Mouse (Mus musculus) liver, postnatal 0 days (tissue): ENCODE results near the gene Ncf2. TPM values are rescaled to one million over a fixed set of nuclear protein-coding genes. Genes with fewer than 3 reads are reported as not detected.

ENCODE experiments used
- ATAC-seq: fragments of 200-750 bp; cut with Nextera tagmentation; 2 replicates; pipeline ENCODE4 v1.8.0; 2017; ENCODE audit warnings: mild to moderate bottlenecking, moderate library complexity
- DNase-seq: peaks from one replicate; pipeline ENCODE4 v3.0.0-alpha.2; 2016
- H3K27ac ChIP-seq: fragments of 300-500 bp; sonication (generic); 2 replicates; pipeline ENCODE4 v1.5.1; 2014; ENCODE audit warnings: antibody characterized with exemption, moderate library complexity, mild to moderate bottlenecking, low read depth
- H3K27me3 ChIP-seq: fragments of 300-500 bp; sonication (generic); 2 replicates; pipeline ENCODE4 v1.6.1; 2014; ENCODE audit warnings: low read length, control low read depth, mixed read lengths; ENCODE audit not compliant: insufficient read depth
- H3K36me3 ChIP-seq: fragments of 300-500 bp; sonication (generic); replicated peaks from 2 replicates; pipeline ENCODE4 v1.6.1; 2014; ENCODE audit warnings: mild to moderate bottlenecking, control low read depth, low read length, moderate library complexity, mixed read lengths; ENCODE audit not compliant: insufficient read depth
- H3K4me1 ChIP-seq: fragments of 300-500 bp; sonication (generic); 2 replicates; pipeline ENCODE4 v1.6.1; 2014; ENCODE audit warnings: antibody characterized with exemption, mild to moderate bottlenecking, control low read depth; ENCODE audit not compliant: insufficient read depth
- H3K4me2 ChIP-seq: fragments of 300-500 bp; sonication (generic); 2 replicates; pipeline ENCODE4 v1.6.1; 2014; ENCODE audit warnings: low read depth, mild to moderate bottlenecking, low read length, moderate library complexity, mixed read lengths
- H3K4me3 ChIP-seq: fragments of 300-500 bp; sonication (generic); 2 replicates; pipeline ENCODE4 v1.5.1; 2014; ENCODE audit warnings: low read depth, low read length
- H3K9ac ChIP-seq: fragments of 300-500 bp; sonication (generic); replicated peaks from 2 replicates; pipeline ENCODE4 v1.6.1; 2014; ENCODE audit warnings: mild to moderate bottlenecking, moderate library complexity
- H3K9me3 ChIP-seq: fragments of 300-500 bp; sonication (generic); 2 replicates; pipeline ENCODE4 v1.6.1; 2016; ENCODE audit warnings: mild to moderate bottlenecking, control low read depth, low read length, mixed read lengths
- CTCF ChIP-seq: sonication (generic); IDR thresholded peaks from 2 replicates; pipeline ENCODE4 v1.5.1; 2016; ENCODE audit warnings: antibody characterized with exemption, low read depth
- EP300 ChIP-seq: IDR thresholded peaks from 2 replicates; pipeline ENCODE4 v1.6.1; 2016; ENCODE audit warnings: antibody characterized with exemption, low read depth, mild to moderate bottlenecking
- WGBS: fragments of 180-500 bp; shearing (Covaris S2); extraction: QIAGEN DNeasy Blood & Tissue Kit; methylation state at CpG from one replicate; pipeline ENCODE4 v1.1.7; 2014; ENCODE audit not compliant: insufficient replicate concordance; 5-methylcytosine and 5-hydroxymethylcytosine counted together
- polyA plus RNA-seq: library from polyadenylated mRNA; unstranded; fragments of >200 nt; fragmentation: Nextera tagmentation; extraction: Ambion mirVana; gene quantifications from 2 replicates; pipeline ENCODE4 v1.2.1, GENCODE M21; 2015

Gene Ncf2
- polyA plus RNA-seq, 1 experiment from 2014 or later, result 13.8 TPM

GRCm38 (mm10) chr1:152793495-152794130 lies 6.4 kb upstream of the Ncf2 start:
- Histone ChIP-seq H3K4me3 (no peak overlapping the region), H3K9me3 (no peaks in the 10 kb centered on the region), H3K27ac (no peak overlapping the region), H3K27me3 (no peaks in the 10 kb centered on the region), H3K9ac (no peak overlapping the region), H3K4me1 (peaks cover 11% of the 10 kb centered on the region), H3K36me3 (no peaks in the 10 kb centered on the region), H3K4me2 (no peak overlapping the region)
- ATAC-seq (no peak), DNase-seq (no peak)
- WGBS, result 71% methylated on average over 6 of the region's 6 CpGs
- TF ChIP-seq CTCF, result no peak
- no peak for TF ChIP-seq EP300

DNA sequence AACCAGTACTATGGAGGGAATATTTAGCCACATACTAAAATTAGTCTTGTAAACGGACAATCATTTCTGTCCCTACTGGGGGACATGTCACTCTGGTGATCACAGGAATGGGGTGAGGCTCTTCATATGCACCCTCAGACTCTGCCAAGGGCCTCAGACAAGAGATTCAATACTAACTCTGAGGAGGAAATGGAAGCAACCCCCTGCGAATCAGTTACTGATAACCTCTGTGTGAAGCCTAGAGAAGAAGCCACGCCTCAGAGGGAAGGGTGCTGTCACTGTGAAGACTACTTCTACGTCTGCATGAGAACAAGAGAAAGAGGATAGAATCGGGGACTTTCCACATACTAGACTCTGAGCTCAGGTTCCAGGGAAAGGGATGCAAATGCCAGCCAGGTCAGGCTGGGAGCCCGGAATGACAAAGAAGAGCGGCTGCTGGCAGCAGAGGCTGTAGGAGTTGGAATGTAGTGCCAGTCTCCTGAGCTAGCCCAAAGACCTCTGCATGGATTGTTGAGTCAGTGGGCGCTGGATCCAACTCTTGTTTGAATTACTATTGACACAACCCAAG lies 4.2 kb upstream of the Ncf2 start:
- Histone ChIP-seq H3K27ac (no peak overlapping the region), H3K27me3 (no peaks in the 10 kb centered on the region), H3K4me3 (no peak overlapping the region), H3K4me2 (no peak overlapping the region), H3K4me1 (peaks cover 10% of the 10 kb centered on the region), H3K36me3 (no peaks in the 10 kb centered on the region), H3K9me3 (no peaks in the 10 kb centered on the region), H3K9ac (no peak overlapping the region)
- DNase-seq (no peak), ATAC-seq (no peak)
- TF ChIP-seq EP300, result no peak
- no peak for TF ChIP-seq CTCF
- WGBS, result 48% methylated on average over 8 of the region's 8 CpGs

DNA sequence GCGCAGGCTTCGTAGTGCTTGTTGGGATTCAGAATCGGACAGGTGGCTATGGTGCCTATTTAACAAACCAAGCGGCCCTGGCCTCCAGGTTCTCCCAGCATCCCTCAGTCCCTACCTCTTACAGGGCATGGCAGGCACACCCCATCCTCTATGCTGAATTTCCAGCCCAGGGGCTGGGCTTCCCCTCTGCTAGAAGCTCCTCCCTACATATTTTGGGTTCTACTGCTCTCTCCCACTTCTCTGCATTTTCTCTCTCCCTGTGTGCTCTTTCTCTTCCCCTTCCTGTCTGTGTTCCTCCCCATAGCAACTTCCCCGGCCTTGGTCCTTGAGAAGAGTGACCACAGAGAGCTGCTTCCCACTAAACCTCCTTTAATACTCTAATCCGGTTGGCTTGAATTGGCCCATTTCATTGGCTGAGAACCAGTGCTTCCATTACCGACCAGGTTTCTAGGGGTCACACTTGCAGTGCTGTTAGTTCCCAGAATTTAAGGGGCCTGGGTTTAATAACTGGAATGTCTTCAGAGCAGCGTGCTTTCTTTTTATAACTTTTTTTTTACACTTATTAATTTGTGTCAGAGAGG lies 3.2 kb upstream of the Ncf2 start:
- Histone ChIP-seq H3K36me3 (no peaks in the 10 kb centered on the region), H3K4me2 (no peak overlapping the region)
- 67% methylated on average over 8 of the region's 8 CpGs for WGBS

GRCm38 (mm10) chr1:152798125-152798524 lies 1.9 kb upstream of the Ncf2 start:
- H3K4me2 ChIP-seq, result no peak overlapping the region
- H3K4me1 ChIP-seq, result peaks cover 6% of the 10 kb centered on the region
- H3K27me3 ChIP-seq, result no peaks in the 10 kb centered on the region
- H3K9me3 ChIP-seq, result no peaks in the 10 kb centered on the region
- no peak overlapping the region for H3K9ac ChIP-seq
- no peak for TF ChIP-seq CTCF
- TF ChIP-seq EP300, result peak; percentile 29; the same call in 1 of the 2 replicates
- no peak overlapping the region for H3K4me3 ChIP-seq
- peak overlapping the region; percentile 65 for H3K27ac ChIP-seq
- H3K36me3 ChIP-seq, result no peaks in the 10 kb centered on the region
- DNase-seq (no peak), ATAC-seq (peak; percentile 78)
- WGBS, result 33% methylated on average over 9 of the region's 9 CpGs

More for the DNA sequence above, 3.2 kb upstream of the Ncf2 start:
- H3K9ac ChIP-seq, result no peak overlapping the region
- H3K27ac ChIP-seq, result peak overlapping the region; percentile 17
- no peak for DNase-seq
- ATAC-seq, result no peak
- TF ChIP-seq CTCF (no peak), EP300 (no peak)
- H3K27me3 ChIP-seq, result no peaks in the 10 kb centered on the region
- no peak overlapping the region for H3K4me3 ChIP-seq
- no peaks in the 10 kb centered on the region for H3K9me3 ChIP-seq
- peaks cover 6% of the 10 kb centered on the region for H3K4me1 ChIP-seq

- Histone ChIP-seq H3K4me3 (no peak overlapping the region), H3K4me1 (peaks cover 4% of the 10 kb centered on the region), H3K9ac (no peak overlapping the region), H3K27me3 (no peaks in the 10 kb centered on the region), H3K36me3 (no peaks in the 10 kb centered on the region), H3K9me3 (no peaks in the 10 kb centered on the region), H3K4me2 (no peak overlapping the region), H3K27ac (no peak overlapping the region)
- ATAC-seq (no peak), DNase-seq (no peak)
- TF ChIP-seq EP300, result no peak
- TF ChIP-seq CTCF, result no peak
- WGBS, result 70% methylated on average over 13 of the region's 13 CpGs
These were observed 711 bp downstream of the Ncf2 start for GRCm38 (mm10) chr1:152800633-152801176.

DNA sequence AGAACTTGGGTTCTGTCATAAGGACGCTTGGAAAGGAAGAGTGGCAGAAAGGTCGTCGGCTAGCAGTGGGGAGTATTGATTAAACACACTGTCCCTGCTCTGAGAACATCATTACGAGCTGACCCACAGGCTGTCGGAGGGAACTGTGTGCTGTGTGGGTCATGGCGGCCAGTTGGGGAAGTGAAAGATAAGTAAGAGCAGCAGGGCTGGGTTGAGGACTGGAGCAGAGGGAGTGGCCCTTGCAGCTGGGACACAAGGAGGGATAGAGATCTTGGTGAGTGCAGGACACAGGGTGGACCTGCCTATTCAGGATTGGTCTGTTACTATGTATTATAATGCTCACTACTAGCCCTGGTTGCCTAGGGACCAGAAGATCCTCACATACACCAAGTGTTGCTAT lies 4.9 kb downstream of the Ncf2 start:
- Histone ChIP-seq H3K4me3 (no peak overlapping the region), H3K9ac (no peak overlapping the region), H3K36me3 (no peaks in the 10 kb centered on the region), H3K4me1 (no peaks in the 10 kb centered on the region; the same call in 1 of the 2 replicates), H3K27me3 (no peaks in the 10 kb centered on the region), H3K9me3 (no peaks in the 10 kb centered on the region), H3K4me2 (no peak overlapping the region), H3K27ac (no peak overlapping the region)
- ATAC-seq (no peak), DNase-seq (no peak)
- 51% methylated on average over 6 of the region's 6 CpGs for WGBS
- TF ChIP-seq CTCF (no peak), EP300 (no peak)
